Mouse (Mus musculus): ENCODE measurements around the gene 4930402H24Rik. TPM values are rescaled to one million over a fixed set of nuclear protein-coding genes. Genes with fewer than 3 reads are reported as not detected.
A peak's percentile ranks its signal among the peaks of the same experiment; 100 is the strongest.
"Not testable (repeated sequence)": the region's sequence is repeated elsewhere in the genome, so short reads cannot be mapped to it uniquely, and the experiment has no call there.

The 4930402H24Rik gene
- polyA plus RNA-seq, 1 experiment from 2014 or later, result 11.0 TPM

DNA sequence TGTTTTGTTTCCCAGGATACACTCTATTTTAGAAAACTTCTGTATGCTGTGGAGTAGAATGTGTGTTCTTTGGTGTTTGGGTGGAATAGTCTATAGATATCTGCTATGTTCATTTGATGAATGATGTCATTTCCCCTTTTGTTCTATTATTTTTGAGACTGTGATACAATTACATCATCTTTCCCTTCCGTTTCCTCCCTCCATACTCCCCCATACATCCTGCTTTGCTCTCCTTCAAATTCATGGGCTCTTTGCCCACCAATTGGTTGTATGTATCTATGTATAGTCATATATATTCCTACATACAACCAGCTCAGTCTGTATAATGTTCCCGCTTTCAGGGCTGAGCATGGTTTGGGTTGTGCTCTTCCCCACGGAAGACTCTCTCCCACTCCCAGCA, 44.1 kb downstream of the 4930402H24Rik start:
- no peak for DNase-seq (ENCODE audit: low spot score)

DNA sequence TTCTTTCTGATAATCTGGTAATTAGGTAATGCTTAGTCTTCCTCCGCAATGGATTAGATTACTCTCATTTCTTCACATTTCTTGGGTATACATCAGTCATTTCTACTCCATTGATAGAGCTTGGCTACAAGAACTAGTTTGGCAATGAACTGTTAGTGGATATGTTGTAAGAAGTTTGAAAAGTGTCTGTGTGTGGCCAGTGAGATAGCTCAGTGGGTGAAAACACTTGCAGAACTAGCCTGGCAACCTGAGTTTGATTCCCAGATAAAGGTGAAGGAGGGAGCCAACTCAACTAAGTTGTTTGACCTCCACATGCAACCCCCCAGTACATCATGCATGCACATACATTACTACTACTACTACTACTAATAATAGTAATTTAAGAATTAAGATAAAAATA, 53.2 kb downstream of the 4930402H24Rik start:
- no peak for DNase-seq (ENCODE audit: low spot score)

DNA sequence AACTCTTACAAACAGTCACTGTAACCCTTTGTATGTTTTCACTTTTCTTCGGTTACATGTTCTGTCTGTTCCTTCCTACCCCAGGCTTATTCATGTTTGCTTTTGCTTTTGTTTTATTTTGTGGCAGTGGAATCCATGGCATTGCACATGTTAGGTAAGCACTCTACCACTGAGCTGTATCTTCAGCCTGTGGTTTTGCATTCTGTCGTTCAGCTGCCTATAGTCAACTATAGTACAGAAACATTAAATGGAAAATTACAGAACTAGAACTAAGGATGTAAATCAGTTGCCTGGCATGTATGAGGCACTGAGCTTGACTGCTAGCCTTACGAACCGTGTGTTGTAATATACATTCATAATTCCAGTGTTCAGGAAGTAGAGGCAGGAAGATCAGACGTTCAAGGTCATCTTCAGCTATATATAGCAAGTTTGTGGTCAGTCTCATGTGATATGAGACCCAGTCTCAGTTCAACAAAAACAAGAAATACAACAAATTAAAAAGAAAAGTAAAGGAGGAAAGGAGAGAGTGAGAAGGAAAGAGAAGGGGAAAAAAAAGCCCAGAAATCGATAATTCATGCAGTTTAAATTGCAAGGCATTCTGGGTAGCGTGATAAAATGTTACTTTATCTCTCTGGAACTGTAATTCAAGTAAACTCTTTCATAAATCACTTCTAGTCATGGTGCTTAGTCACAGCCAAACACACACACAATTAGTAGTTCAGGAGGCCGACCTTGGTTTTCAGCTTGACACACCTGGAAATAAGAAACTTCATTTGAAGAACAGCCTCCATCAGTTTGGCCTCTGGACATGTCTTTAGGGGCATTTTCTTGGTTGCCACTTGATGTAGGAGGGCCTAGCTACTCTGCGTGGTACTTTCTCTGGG, 54.6 kb downstream of the 4930402H24Rik start:
- no peak for DNase-seq (ENCODE audit: low spot score)

DNA sequence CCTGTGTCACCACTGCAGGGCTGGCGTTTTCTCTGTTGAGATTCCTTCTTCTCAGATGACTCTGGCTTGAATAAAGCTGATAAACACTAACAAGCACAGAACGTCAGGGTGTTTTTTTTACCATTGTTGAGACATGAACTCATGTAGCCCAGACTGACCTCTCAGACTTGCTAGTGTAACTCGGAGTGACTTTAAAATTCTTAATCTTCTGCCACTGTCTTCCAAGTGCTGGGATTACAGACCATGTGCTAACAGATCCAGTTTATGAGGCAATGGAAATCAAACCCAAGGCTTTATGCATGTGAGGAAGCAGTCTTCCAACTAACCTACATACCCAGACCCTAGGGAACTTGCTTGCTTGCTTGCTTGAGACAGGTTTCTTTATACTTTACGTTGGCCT, 56.5 kb downstream of the 4930402H24Rik start:
- DNase-seq (ENCODE audit: low spot score), result no peak

DNA sequence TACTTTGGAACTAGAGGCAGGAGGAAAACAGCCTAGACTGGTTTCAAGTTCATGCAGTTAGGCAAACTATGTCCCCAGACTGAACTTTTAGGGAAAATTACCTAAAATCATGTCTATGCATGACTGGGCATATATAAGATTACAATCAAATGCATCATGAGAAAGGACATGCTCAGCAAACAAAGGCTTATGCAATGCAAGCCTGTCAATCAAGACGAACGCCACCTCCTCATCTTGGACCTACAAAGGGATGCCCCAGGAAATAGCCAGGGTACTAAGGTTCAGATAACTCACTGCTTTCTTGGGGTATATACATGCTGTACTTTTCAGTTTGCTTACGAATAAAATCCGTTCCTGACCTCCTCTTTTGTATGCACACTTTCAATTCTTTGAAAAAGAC, 57.9 kb downstream of the 4930402H24Rik start:
- no peak for DNase-seq (ENCODE audit: low spot score)

DNA sequence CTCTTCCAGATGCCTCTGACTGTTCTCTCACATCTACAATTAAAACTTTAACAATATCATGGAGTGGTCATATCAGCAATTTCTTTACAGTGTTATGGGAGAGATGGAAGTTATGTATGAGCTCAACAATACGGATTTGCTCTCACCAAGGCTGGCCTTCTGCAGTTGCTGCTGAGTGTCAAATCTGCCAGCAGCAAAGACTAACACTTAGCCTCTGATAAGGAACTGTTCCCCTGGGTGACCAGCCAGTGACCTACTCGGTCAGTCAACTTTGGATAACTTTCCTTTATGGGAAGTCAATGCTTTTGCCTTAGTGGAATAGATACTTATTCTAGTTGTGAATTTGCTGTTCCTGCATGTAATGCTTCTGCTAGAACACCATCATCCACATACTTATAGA, 62.6 kb downstream of the 4930402H24Rik start:
- DNase-seq (ENCODE audit: low spot score), result no peak

DNA sequence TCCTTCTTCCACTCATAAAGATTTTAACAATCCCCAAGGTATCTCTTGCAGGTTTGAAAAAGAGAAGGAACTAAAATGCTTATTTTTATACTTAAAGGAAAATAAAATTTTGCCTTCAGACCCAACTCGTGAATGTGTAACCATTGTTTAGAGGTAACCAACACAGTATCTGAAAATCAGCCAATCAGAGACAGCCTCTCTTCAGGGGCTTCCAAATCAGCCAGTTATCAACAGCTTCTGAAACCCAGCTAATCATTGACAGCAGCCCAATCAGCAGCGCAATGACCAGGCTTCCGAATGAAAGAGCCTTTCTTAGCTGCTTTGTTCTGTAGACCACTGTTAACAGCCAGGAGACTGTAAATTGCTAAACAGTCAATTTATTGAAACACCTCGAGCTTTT, 65.4 kb downstream of the 4930402H24Rik start:
- DNase-seq (ENCODE audit: low spot score), result no peak

DNA sequence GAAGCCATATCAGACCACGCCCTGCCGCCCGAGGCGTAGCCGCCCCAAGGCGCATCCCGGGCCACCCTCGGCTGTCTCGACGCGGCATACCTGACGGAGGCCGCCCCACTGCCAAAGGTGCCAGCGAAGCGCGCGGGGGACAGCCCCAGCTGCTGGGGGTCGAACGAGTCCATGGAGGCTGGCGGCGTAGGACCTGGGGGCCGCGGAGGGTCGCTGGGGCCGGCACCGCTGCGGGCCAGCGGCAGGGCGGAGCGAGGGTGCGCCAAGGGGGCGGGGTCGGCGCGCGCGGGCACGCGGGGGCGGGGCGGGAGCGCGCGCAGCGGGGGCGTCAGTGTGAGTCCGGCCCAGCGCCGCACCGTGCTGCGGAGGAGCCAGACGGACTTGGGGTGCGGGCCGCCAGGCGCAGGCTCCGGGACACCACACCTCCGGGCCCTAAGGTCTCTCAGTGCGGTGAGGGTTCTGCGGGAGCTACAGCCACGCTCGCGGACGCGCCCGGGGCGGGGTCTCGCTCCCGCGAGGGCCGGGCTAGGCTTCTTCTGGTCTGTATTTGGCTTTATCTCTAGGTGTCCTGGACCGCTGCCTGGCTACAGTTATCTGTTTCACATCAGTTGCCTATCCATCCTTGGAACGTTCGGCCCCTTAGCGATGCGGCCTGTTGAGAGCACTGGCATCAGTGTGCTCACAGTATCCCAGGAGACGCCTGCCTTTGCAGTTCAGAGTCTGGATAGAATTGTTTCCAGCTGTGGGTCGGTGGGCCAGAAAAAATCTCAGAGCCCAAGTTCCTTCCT, 66.1 kb downstream of the 4930402H24Rik start:
- DNase-seq (ENCODE audit: low spot score), result peak; percentile 77

DNA sequence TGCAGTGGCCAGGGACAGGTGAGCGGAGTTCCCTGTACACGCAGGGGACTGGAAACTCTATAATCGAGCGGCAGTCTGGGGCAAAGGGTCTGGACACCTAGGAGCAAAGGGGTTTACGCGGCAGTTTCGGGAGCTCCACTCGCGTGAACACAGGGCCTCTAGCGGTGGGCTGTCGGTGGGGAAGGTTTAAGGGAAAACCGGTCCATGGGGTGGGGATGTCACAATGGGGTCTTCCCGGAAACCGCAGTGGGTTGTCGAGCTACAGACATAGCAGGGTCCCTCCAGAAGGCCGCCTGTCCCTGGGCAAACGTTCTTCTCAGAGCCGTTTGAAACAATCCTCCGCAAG, 66.7 kb downstream of the 4930402H24Rik start:
- DNase-seq (ENCODE audit: low spot score), result no peak

DNA sequence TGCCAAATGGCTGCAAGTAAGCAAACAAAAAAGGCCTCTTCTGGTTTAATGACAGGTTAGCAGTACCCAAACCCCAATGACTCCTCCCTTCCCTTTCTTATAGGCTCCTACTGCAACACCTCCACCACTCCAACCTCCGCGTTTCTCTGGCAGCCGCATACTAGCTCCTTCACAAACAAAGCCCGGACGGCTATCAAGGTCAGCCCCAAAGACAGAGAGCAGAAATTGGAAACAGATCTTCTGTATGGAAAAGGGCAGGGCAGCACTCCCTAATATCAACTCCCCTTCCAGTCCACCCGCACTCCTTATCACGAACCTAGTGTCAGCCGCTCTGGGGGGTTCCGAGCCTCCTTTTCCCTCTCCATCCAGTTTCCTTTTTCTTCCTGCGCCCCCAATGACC, 67.1 kb downstream of the 4930402H24Rik start:
- peak; percentile 25 for DNase-seq (ENCODE audit: low spot score)

DNA sequence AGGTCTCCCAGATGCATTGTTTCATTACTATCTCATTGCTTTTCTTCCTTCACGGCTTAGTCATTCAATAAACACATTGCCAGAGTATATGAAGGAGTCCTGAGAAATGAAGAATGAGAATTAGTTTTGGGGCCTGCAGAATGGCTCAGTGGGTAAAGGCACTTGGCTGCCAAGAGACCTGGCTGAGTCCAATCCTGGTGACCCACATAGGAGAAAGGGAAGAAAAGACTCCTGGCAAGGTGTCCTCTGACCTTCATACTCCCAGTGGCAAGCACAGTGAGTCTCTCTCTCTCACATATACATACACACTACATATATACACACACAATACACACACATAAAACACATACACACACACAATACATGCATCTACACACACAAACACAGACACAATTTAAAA, 68.1 kb downstream of the 4930402H24Rik start:
- no peak for DNase-seq (ENCODE audit: low spot score)

DNA sequence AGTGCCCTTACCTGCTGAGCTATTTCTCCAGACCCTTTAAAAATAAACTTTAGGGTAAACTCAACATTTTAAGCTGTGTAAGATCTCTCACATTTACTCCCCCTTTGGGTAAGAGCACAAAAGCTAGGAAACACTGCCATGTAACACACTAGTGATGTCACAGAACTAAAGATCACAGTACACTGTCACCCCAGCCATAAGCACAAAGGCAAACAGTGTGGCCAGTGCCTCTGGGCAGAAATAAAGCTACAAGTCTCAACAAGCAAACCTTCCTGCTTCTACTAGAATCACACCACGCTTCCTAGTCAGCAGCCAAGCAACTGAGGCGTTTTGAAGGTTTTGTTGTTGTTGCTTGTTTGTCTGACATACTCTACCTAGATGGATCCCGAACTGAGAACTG, 72.5 kb downstream of the 4930402H24Rik start:
- DNase-seq (ENCODE audit: low spot score), result no peak

DNA sequence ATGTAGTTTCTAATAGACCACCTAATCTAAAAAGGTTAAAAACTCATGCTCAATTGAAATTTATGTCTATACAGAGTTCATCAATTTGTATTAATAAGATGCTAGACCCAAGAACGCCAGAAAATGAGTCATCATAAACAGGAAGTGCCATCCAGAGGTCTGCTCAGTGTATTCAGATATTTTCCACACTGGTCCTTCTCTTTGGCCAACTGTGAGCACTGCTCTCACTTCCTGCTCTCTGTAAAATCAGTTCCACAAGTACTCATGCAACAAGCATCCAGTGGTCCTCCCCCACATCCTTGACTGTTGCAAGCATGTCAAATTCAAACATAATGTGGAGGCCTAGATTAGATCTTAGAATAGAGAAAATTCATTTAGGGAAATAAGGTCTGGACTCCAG, 73.6 kb downstream of the 4930402H24Rik start:
- no peak for DNase-seq (ENCODE audit: low spot score)

DNA sequence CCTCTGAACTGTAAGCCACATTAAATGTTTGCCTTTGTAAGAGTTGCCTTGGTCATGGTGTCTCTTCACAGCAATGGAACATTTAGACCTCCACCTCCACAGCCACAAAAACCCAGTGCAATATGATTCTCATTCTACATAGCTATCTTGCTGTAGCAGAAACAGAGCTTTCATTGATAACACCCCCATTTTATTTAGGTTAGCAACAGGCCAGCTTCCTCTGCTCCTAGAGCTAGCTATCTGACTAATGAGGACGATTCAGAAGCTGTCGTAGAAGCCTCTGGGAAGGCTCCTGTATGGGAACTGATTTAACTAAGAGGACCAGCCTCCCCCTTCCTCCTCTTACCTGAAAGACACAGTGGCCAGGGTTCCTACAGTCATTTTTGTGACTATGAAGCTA, 74.2 kb downstream of the 4930402H24Rik start:
- DNase-seq (ENCODE audit: low spot score), result no peak

DNA sequence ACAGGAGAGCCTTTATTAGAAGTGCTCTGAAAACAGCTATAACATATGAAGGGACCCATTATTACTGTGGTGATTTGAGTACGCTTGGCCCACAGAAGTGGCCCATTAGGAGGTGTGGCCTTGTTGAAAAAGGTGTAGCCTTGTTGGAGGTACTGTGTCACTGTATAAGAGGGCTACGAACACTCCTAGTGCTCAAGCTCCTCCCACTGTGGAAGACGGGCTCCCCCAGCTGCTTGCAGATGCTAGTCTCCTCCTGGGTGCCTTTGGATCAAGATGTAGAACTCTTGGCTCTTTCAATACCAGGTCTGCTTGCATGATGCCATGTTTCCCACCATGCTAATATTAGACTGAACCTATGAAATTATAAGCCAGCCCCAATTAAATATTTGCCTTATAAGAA, 76.0 kb downstream of the 4930402H24Rik start:
- no peak for DNase-seq (ENCODE audit: low spot score)

DNA sequence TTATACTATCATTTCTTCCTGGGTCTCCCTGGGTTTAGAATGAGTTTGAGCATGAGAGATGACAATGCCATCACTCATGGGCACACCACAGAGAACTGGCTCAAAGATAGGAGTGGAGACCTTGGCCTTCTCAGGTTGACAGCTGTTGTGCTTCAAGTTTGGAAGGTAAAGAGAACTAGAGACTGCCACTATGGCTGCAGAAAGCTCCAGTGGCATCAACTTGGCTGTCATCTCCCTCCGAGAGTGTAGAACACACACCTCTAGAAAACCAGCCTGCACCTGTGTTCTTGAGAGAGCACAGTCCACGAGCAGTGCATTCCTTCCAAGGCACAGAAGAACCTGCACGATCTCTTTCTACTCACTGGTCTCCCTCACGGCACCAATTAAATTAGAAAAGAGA, 76.7 kb downstream of the 4930402H24Rik start:
- DNase-seq (ENCODE audit: low spot score), result no peak

DNA sequence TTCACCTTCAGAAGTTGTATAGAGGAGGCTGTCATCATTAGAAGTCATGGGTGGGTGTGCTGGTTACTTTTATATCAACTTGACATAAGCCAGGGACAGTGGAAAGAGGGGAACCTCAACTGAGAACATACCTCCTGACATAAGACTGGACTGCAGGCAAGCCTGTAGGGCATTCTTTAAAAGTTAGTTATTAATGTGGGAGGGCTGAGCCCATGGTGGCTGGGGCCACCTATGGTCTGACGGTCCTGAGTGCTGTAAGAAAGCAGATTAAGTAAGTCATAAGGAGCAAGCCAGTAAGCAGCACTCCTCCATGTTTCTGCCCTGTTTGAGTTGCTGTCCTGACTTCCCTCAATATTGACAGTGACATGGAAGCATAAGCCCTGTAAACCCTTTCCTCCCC, 77.5 kb downstream of the 4930402H24Rik start:
- DNase-seq (ENCODE audit: low spot score), result no peak

DNA sequence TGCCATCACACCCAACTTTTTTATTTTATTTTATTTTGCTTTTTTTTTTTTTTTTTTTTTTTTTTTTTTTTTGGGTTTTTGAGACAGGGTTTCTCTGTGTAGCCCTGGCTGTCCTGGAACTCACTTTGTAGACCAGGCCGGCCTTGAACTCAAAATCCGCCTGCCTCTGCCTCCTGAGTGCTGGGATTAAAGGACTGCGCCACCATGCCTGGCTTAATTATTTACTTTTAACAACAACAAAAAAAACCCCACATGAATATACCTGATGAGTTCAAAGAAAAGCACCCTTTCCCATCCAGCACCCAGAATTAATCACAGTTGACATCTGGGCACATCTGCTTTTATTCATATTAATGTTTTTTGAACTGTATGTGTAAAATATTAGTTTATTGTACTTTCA, 78.1 kb downstream of the 4930402H24Rik start:
- DNase-seq (ENCODE audit: low spot score), result not testable (repeated sequence)

DNA sequence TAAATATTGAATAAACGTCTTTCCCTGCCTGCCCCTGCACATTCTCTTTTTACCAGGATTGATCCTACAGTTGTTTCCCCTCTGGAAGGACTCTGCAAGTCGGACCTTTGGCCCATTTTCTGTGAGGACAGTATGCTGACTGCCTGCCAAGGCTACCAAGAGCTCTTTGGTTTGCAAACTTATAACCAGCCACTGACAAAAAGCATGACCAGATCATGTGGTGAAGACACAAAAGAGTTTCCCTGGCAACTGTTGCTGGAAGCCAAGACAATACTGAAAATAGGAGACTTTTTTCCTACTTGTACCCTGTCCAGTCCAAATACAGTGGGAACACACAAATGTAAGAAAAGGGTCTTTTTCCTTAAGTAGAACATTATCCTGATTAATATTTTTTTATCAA, 78.8 kb downstream of the 4930402H24Rik start:
- DNase-seq (ENCODE audit: low spot score), result no peak

DNA sequence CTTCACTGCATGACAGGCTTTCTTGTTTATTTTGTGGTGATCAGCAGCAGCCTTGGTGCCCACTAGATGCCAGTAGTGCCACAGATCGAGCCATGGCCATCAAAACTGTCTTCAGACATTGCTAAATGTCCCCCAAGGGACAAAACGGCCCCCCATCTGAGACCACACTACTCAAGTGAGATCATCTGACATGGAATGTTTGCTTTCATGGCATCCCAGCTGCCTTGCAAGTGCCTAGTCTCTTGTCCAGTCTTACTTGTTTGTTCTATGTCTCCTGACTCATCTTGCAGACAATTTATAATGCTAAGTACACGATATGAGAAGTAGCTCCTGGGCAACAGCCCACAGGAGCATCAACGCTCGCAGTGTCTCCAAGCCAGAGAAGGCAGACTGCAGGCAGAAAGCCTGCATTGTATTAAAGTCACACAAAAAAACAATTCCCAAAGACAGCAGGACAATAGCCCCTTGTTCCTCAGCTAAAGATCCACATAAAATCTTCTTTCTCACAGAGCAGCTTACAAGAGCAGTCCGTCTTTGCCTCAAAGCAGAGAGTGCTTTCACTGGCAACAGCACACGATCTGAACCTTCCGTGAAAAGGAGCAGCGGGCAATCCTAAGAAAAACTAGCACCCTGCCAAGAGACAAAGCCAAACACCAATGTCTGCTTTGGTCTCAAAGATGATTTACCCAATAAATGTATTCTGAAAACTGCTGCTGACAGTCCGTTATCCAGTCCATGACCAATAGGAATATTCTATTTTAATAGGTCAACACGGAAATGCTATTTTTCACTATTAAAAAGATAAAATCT, 87.2 kb downstream of the 4930402H24Rik start:
- no peak for DNase-seq (ENCODE audit: low spot score)

DNA sequence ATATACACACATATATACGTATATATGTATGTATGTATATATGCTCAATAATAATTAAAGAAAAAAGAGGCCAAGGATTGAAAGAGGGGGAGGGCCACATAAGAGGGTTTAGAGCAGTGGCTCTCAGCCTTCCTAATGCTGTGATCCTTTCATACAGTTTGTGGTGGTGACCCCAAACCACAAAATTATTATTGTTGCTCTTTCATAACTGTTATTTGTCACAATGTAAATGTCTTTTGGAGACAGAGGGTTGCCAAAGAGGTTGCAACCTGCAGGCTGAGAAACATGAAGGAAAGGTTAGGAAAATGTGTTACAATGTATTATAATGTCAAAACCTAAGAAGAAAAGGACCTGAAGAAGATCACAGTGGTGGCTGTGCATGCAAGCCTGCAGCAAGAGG, 88.3 kb downstream of the 4930402H24Rik start:
- no peak for DNase-seq (ENCODE audit: low spot score)

DNA sequence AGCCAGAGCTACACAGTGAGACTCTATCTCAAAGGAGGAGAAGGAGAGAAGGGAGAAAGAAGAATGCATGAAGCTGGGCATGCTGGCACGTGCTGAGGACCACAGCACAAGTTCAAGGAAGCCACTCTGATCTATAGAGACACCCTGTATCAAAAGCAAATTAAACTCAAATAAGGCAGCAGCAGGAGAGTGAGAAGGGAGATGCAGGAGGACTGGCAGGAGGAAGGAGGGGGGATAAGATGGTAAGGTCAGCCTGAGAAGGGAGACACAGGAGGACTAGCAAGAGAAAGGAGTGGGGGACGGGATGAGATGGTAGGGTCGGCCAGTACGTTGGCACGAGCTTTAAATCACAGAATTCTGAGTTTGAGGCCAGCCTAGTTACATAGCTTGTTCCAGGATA, 90.0 kb downstream of the 4930402H24Rik start:
- DNase-seq (ENCODE audit: low spot score), result no peak

All from thymus, postnatal 0 days (tissue).